Mouse (Mus musculus): ENCODE results near the gene Abcb10.

GRCm38 (mm10) chr8:123989128-123989527 lies 6.2 kb upstream of the Abcb10 start:
- TF ChIP-seq GATA1 (IDR thresholded peaks at IDR 0.05; ENCODE audit: low read length) (no peak), TAL1 (IDR thresholded peaks at IDR 0.05; ENCODE audit: low read length) (no peak)

Data from erythroblast, embryonic 14.5 days (primary cell).